Mouse (Mus musculus): Measurements from ENCODE around the gene Daam2. TPM values are rescaled to one million over a fixed set of nuclear protein-coding genes. Genes with fewer than 3 reads are reported as not detected.
A peak's percentile ranks its signal among the peaks of the same experiment; 100 is the strongest.

Daam2 gene
- polyA plus RNA-seq, 1 experiment from 2014 or later: 3.1 TPM

- H3K9me3 ChIP-seq (ENCODE audit: control insufficient read depth, low read length): no peaks in the 10 kb centered on the region
- no peak overlapping the region for H3K4me2 ChIP-seq (replicated peaks)
- no peaks in the 10 kb centered on the region for H3K27me3 ChIP-seq (ENCODE audit: control insufficient read depth, insufficient read depth, low read length)
- no peaks in the 10 kb centered on the region; the same call in 1 of the 2 replicates for H3K4me1 ChIP-seq (replicated peaks; ENCODE audit: control insufficient read depth, insufficient read depth, low read length)
- H3K4me3 ChIP-seq (replicated peaks; ENCODE audit: low read length): no peak overlapping the region
- no peak overlapping the region for H3K27ac ChIP-seq
- ATAC-seq (ENCODE audit: low FRiP score) (no peak), DNase-seq (ENCODE audit: low spot score) (no peak)
- H3K9ac ChIP-seq: no peak overlapping the region
- peaks cover 14% of the 10 kb centered on the region for H3K36me3 ChIP-seq (replicated peaks; ENCODE audit: control insufficient read depth, insufficient read depth)
- 92% methylated on average over 10 of the region's 10 CpGs for WGBS
These were observed 129.1 kb downstream of the Daam2 start for GRCm38 (mm10) chr17:49435081-49435480.

DNA sequence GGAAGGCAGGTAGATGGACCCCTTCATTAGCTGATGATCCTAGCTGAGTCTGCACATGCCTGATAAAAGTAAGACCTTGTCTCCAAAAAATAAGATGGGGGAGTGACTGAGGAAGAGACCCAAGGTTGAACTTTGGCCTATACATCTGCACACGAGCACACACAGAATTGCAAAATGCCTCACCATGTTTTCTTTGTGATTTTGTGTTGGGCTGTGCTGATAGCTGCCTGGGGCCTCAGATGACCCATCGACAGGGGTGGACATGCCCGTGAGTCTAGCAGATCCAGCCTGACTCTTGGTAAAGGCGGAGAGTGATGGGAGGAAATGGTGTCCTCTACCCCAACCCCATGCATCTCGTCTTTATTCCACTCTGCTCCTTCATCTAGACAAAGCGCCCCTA, 129.9 kb downstream of the Daam2 start:
- Histone ChIP-seq H3K27ac (no peak overlapping the region), H3K9ac (no peak overlapping the region), H3K4me3 (replicated peaks; ENCODE audit: low read length) (no peak overlapping the region), H3K9me3 (ENCODE audit: control insufficient read depth, low read length) (no peaks in the 10 kb centered on the region), H3K4me1 (replicated peaks; ENCODE audit: control insufficient read depth, insufficient read depth, low read length) (peaks cover 3% of the 10 kb centered on the region), H3K4me2 (replicated peaks) (no peak overlapping the region), H3K36me3 (replicated peaks; ENCODE audit: control insufficient read depth, insufficient read depth) (peaks cover 14% of the 10 kb centered on the region), H3K27me3 (ENCODE audit: control insufficient read depth, insufficient read depth, low read length) (no peaks in the 10 kb centered on the region)
- ATAC-seq (ENCODE audit: low FRiP score) (no peak), DNase-seq (ENCODE audit: low spot score) (no peak)
- WGBS: 72% methylated on average over 6 of the region's 6 CpGs

DNA sequence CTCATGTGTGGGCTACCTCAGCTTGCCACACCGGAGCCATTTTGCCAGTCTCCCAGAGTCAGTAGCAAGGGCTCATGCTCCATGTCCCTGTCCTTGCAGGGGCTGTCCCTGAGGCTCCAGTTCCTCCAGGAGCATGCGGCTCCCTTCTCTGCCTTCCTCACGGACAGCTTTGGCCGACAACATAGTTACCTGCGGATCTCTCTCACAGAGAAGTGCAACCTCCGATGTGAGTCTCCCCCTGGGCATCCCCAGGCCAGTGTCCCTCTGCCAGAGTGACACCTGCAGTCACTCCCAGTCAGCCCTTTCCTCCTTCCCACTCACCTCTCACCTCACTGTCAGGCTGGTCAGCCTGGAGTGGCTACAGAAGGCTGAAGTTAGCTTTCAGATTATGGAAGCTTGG, 131.1 kb downstream of the Daam2 start:
- ATAC-seq (ENCODE audit: low FRiP score) (no peak), DNase-seq (ENCODE audit: low spot score) (no peak)
- H3K4me1 ChIP-seq (replicated peaks; ENCODE audit: control insufficient read depth, insufficient read depth, low read length): peaks cover 11% of the 10 kb centered on the region
- WGBS: 93% methylated on average over 6 of the region's 6 CpGs
- H3K4me3 ChIP-seq (replicated peaks; ENCODE audit: low read length): no peak overlapping the region
- H3K27ac ChIP-seq: no peak overlapping the region
- H3K9ac ChIP-seq: no peak overlapping the region
- H3K9me3 ChIP-seq (ENCODE audit: control insufficient read depth, low read length): no peaks in the 10 kb centered on the region
- H3K4me2 ChIP-seq (replicated peaks): no peak overlapping the region
- peaks cover 14% of the 10 kb centered on the region for H3K36me3 ChIP-seq (replicated peaks; ENCODE audit: control insufficient read depth, insufficient read depth)
- no peaks in the 10 kb centered on the region for H3K27me3 ChIP-seq (ENCODE audit: control insufficient read depth, insufficient read depth, low read length)

DNA sequence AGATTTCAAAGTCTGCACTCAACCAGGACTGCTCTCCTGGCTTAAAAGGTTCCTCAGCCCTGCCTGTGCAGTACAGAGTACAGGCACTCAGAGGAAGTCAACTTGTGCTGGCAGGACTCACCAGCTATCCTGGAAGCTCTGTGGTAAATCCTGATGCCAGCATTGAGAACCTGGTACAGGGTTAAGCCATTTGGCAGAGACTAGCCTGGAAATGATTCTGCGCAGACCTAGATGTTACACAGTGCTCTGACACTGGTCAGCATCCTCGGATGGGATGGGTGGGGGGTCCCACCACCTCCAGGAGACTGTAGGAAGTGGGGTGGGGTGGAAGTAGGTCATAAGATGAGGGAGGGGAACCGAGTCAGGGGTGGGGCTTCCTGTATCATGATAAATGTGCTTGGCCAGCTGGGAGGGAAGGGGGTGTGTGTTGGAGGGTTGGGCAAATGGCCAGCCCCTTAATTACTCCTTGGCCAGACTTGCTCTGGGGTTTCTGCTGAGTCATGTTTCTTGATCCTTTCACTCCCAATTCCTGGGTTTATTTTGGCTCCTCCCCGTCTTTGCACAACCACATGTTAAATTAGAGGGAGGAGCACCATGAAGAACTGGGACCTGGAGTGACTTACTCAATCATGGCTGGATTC, 132.0 kb downstream of the Daam2 start:
- no peak overlapping the region for H3K4me2 ChIP-seq (replicated peaks)
- H3K9ac ChIP-seq: no peak overlapping the region
- ATAC-seq (ENCODE audit: low FRiP score) (no peak), DNase-seq (ENCODE audit: low spot score) (no peak)
- no peak overlapping the region for H3K27ac ChIP-seq
- no peaks in the 10 kb centered on the region for H3K9me3 ChIP-seq (ENCODE audit: control insufficient read depth, low read length)
- WGBS: 80% methylated on average over 4 of the region's 4 CpGs
- peaks cover 11% of the 10 kb centered on the region for H3K4me1 ChIP-seq (replicated peaks; ENCODE audit: control insufficient read depth, insufficient read depth, low read length)
- H3K4me3 ChIP-seq (replicated peaks; ENCODE audit: low read length): no peak overlapping the region
- H3K36me3 ChIP-seq (replicated peaks; ENCODE audit: control insufficient read depth, insufficient read depth): peaks cover 14% of the 10 kb centered on the region
- no peaks in the 10 kb centered on the region for H3K27me3 ChIP-seq (ENCODE audit: control insufficient read depth, insufficient read depth, low read length)

GRCm38 (mm10) chr17:49431176-49431575, 133.0 kb downstream of the Daam2 start:
- DNase-seq (ENCODE audit: low spot score) (no peak), ATAC-seq (ENCODE audit: low FRiP score) (no peak)
- H3K9ac ChIP-seq: no peak overlapping the region
- no peaks in the 10 kb centered on the region for H3K27me3 ChIP-seq (ENCODE audit: control insufficient read depth, insufficient read depth, low read length)
- peaks cover 14% of the 10 kb centered on the region for H3K36me3 ChIP-seq (replicated peaks; ENCODE audit: control insufficient read depth, insufficient read depth)
- no peak overlapping the region for H3K4me3 ChIP-seq (replicated peaks; ENCODE audit: low read length)
- H3K9me3 ChIP-seq (ENCODE audit: control insufficient read depth, low read length): no peaks in the 10 kb centered on the region
- H3K4me2 ChIP-seq (replicated peaks): no peak overlapping the region
- no peak overlapping the region for H3K27ac ChIP-seq
- WGBS: 94% methylated on average over 6 of the region's 6 CpGs
- H3K4me1 ChIP-seq (replicated peaks; ENCODE audit: control insufficient read depth, insufficient read depth, low read length): peaks cover 11% of the 10 kb centered on the region

DNA sequence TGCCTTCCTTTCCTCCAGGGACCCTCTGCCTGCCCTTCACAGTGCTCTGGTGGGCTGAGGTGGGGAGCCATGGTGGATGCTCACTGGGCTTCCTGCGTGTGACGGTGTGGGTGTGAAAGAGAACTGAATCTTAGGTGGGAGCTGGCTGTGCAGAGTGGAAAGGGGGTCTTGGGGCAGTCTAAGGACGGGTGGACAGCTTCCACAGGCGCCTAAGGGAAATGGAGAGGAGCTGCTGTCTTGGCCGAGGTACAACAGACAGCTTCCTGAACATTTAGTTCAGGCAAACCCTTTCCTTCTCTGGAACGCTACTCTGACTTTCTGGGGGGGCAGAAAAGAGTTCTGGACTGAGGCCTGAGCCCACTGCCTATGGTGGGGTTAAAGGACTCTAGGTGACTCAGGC, 134.0 kb downstream of the Daam2 start:
- H3K27ac ChIP-seq: no peak overlapping the region
- peaks cover 7% of the 10 kb centered on the region for H3K36me3 ChIP-seq (replicated peaks; ENCODE audit: control insufficient read depth, insufficient read depth)
- H3K4me3 ChIP-seq (replicated peaks; ENCODE audit: low read length): no peak overlapping the region
- ATAC-seq (ENCODE audit: low FRiP score) (no peak), DNase-seq (ENCODE audit: low spot score) (no peak)
- no peaks in the 10 kb centered on the region for H3K27me3 ChIP-seq (ENCODE audit: control insufficient read depth, insufficient read depth, low read length)
- no peaks in the 10 kb centered on the region for H3K9me3 ChIP-seq (ENCODE audit: control insufficient read depth, low read length)
- H3K9ac ChIP-seq: no peak overlapping the region
- H3K4me1 ChIP-seq (replicated peaks; ENCODE audit: control insufficient read depth, insufficient read depth, low read length): peaks cover 11% of the 10 kb centered on the region
- H3K4me2 ChIP-seq (replicated peaks): no peak overlapping the region
- WGBS: 86% methylated on average over 6 of the region's 6 CpGs

DNA sequence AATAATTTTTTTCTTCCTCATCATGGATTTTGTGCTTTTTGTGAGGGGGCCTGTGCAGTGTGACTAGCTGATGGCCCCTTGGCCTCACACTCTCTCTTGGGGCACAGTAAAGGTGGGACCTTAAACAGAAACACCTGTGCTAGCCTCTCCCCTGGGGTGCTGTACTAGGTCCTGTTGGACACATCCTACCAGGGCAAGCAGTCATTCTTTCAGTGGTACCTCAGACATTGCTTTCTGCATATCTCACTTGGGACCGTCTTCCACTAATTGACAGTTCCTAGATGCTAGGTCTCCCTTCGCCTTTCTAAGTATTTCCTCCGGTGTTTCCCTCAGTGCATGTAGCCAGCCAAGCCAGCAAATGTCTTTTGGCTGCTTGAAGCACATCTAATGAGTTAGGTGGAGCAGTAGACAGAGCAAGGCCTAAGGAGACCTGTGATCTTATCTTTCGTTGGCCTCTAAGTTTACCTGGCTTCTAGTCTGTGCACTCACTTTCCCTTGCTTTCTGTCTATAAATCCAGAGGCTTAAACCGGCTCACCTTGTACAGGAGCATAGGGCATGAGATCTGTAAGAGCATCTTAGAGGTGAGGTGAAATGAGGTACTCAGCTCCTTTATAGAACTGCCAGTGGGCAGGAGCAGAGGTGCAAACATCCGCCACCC, 134.5 kb downstream of the Daam2 start:
- ATAC-seq (ENCODE audit: low FRiP score): no peak
- Histone ChIP-seq H3K9me3 (ENCODE audit: control insufficient read depth, low read length) (no peaks in the 10 kb centered on the region), H3K27ac (no peak overlapping the region), H3K4me2 (replicated peaks) (peak overlapping the region; percentile 80; the same call in 1 of the 2 replicates), H3K4me1 (replicated peaks; ENCODE audit: control insufficient read depth, insufficient read depth, low read length) (peaks cover 11% of the 10 kb centered on the region), H3K27me3 (ENCODE audit: control insufficient read depth, insufficient read depth, low read length) (no peaks in the 10 kb centered on the region), H3K36me3 (replicated peaks; ENCODE audit: control insufficient read depth, insufficient read depth) (0 out of 2 replicates have a peak, but pooled peaks cover 1% of the 10 kb centered on the region), H3K4me3 (replicated peaks; ENCODE audit: low read length) (no peak overlapping the region), H3K9ac (no peak overlapping the region)
- 93% methylated on average over 6 of the region's 6 CpGs for WGBS
- no peak for DNase-seq (ENCODE audit: low spot score)

DNA sequence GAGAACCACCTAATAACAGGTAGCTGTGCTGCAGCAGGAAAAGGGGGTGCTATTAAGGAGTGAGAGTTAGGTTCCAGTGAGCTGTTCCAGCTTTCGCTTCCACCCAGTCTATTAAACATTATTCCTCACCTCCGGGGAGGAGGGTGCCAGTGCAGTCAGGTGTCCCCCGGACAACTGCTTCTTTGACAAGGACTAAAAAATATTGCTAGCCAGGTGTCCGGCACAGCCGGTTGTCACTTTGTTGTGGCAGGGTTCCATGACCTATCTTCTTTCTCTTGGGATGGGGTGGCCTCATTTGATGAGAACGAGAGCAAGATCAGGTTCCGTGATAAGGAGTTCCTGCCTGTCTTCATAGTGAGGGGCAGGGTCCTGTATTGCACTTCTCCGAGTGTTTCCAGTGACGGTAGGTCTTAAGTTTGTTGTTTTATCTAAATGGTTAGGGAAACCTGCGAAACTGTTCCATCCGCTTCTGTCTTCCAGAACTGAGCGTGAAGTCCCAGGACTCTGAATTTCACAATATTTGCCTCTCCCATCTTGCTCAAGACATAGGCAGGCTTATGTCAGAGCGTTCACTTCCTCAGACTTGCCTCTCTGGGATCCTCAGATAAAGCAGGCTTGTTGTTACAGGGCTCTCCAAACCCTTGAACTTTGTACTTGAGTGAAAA, 135.3 kb downstream of the Daam2 start:
- Histone ChIP-seq H3K4me2 (replicated peaks) (peak overlapping the region; percentile 80), H3K27me3 (ENCODE audit: control insufficient read depth, insufficient read depth, low read length) (no peaks in the 10 kb centered on the region), H3K4me1 (replicated peaks; ENCODE audit: control insufficient read depth, insufficient read depth, low read length) (peaks cover 11% of the 10 kb centered on the region), H3K9ac (peak overlapping the region; percentile 82), H3K4me3 (replicated peaks; ENCODE audit: low read length) (peak overlapping the region; percentile 73), H3K9me3 (ENCODE audit: control insufficient read depth, low read length) (no peaks in the 10 kb centered on the region), H3K36me3 (replicated peaks; ENCODE audit: control insufficient read depth, insufficient read depth) (no peaks in the 10 kb centered on the region), H3K27ac (no peak overlapping the region)
- DNase-seq (ENCODE audit: low spot score) (no peak), ATAC-seq (ENCODE audit: low FRiP score) (no peak)
- WGBS: 71% methylated on average over 13 of the region's 13 CpGs

GRCm38 (mm10) chr17:49428239-49428688, 135.9 kb downstream of the Daam2 start, which contains the start of gene Mocs1:
Gene Mocs1 (plus strand): TSS chr17:49428362.
- WGBS: under 1% methylated on average over 28 of the region's 28 CpGs

More at GRCm38 (mm10) chr17:49428239-49428688, 135.9 kb downstream of the Daam2 start, which contains the start of gene Mocs1:
- no peaks in the 10 kb centered on the region for H3K36me3 ChIP-seq (replicated peaks; ENCODE audit: control insufficient read depth, insufficient read depth)
- peak within 1 kb of the TSS; percentile 80 for H3K4me2 ChIP-seq (replicated peaks)
- DNase-seq (ENCODE audit: low spot score): peak; percentile 91
- H3K27me3 ChIP-seq (ENCODE audit: control insufficient read depth, insufficient read depth, low read length): no peaks in the 10 kb centered on the region
- ATAC-seq (ENCODE audit: low FRiP score): peak; percentile 98
- H3K27ac ChIP-seq: no peak within 1 kb of the TSS
- no peaks in the 10 kb centered on the region for H3K9me3 ChIP-seq (ENCODE audit: control insufficient read depth, low read length)
- H3K4me3 ChIP-seq (replicated peaks; ENCODE audit: low read length): peak within 1 kb of the TSS; percentile 73
- H3K4me1 ChIP-seq (replicated peaks; ENCODE audit: control insufficient read depth, insufficient read depth, low read length): peaks cover 11% of the 10 kb centered on the region
- H3K9ac ChIP-seq: peak within 1 kb of the TSS; percentile 82
